Mouse (Mus musculus) olfactory bulb, adult 2 months (tissue): ENCODE results near the gene Gsg1l2.

Experiments
- CTCF ChIP-seq: fragments of 200-500 bp; IDR thresholded peaks from 2 replicates; pipeline ENCODE4 v1.5.1; 2012; ENCODE audit warnings: low read depth, mild to moderate bottlenecking, low read length, moderate library complexity; ENCODE audit not compliant: insufficient read depth
- POLR2A ChIP-seq: fragments of 200-500 bp; IDR thresholded peaks from 2 replicates; pipeline ENCODE4 v1.6.1; 2012; ENCODE audit warnings: mild to moderate bottlenecking, low read depth, low read length, moderate library complexity; ENCODE audit not compliant: insufficient read depth

- TF ChIP-seq POLR2A (no peak), CTCF (no peak)
Observed at GRCm38 (mm10) chr11:67731056-67731455, 43.4 kb upstream of the Gsg1l2 start.
